Mouse (Mus musculus): ENCODE results near the gene Ttc16. TPM values are rescaled to one million over a fixed set of nuclear protein-coding genes. Genes with fewer than 3 reads are reported as not detected.
A peak's percentile ranks its signal among the peaks of the same experiment; 100 is the strongest.

The Ttc16 gene
- polyA plus RNA-seq, 1 experiment from 2014 or later = 0.34 TPM

DNA sequence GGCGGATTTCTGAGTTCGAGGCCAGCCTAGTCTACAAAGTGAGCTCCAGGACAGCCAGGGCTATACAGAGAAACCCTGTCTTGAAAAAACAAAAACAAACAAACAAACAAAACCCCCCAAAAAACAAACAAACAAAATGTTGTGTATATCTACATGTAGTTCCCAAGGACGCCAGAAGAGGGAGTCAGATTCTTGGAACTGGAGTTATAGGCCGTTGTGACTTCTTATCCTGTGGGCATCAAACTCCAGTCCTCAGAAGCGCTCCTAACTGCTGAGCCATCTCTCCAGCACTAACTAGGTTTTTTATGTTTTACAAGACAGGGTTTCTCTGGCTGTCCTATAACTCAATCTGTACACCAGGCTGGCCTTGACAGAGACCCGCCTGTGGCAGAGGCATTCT, 11.7 kb upstream of the Ttc16 start:
- Histone ChIP-seq H3K36me3 (ENCODE audit: control insufficient read depth, insufficient read depth, low read length) (no peaks in the 10 kb centered on the region), H3K4me3 (ENCODE audit: low read length) (no peak overlapping the region), H3K27ac (ENCODE audit: low read length) (no peak overlapping the region), H3K4me2 (ENCODE audit: low read depth, low read length) (no peak overlapping the region), H3K4me1 (ENCODE audit: control insufficient read depth, insufficient read depth, low read length) (peaks cover 4% of the 10 kb centered on the region; the same call in 1 of the 2 replicates), H3K9ac (ENCODE audit: low read depth, low read length) (no peak overlapping the region), H3K9me3 (ENCODE audit: control insufficient read depth, low read length) (no peaks in the 10 kb centered on the region), H3K27me3 (replicated peaks; ENCODE audit: control insufficient read depth, insufficient read depth, low read length) (no peaks in the 10 kb centered on the region)
- no peak for ATAC-seq
- 66% methylated on average over 6 of the region's 6 CpGs for WGBS

- H3K9ac ChIP-seq (ENCODE audit: low read depth, low read length) = no peak within 1 kb of the TSS
- H3K36me3 ChIP-seq (ENCODE audit: control insufficient read depth, insufficient read depth, low read length) = no peaks in the 10 kb centered on the region
- no peak within 1 kb of the TSS for H3K27ac ChIP-seq (ENCODE audit: low read length)
- peaks cover 4% of the 10 kb centered on the region; the same call in 1 of the 2 replicates for H3K4me1 ChIP-seq (ENCODE audit: control insufficient read depth, insufficient read depth, low read length)
- H3K27me3 ChIP-seq (replicated peaks; ENCODE audit: control insufficient read depth, insufficient read depth, low read length) = no peaks in the 10 kb centered on the region
- no peak within 1 kb of the TSS for H3K4me3 ChIP-seq (ENCODE audit: low read length)
- H3K4me2 ChIP-seq (ENCODE audit: low read depth, low read length) = no peak within 1 kb of the TSS
- WGBS = 68% methylated on average over 4 of the region's 4 CpGs
- ATAC-seq = no peak
- no peaks in the 10 kb centered on the region for H3K9me3 ChIP-seq (ENCODE audit: control insufficient read depth, low read length)
These were observed 8.7 kb upstream of the Ttc16 start, which contains the start of gene Cfap157 for GRCm38 (mm10) chr2:32784048-32784681. Cfap157 (minus strand) TSS chr2:32784428.

- H3K36me3 ChIP-seq (ENCODE audit: control insufficient read depth, insufficient read depth, low read length) = no peaks in the 10 kb centered on the region
- no peak overlapping the region for H3K4me2 ChIP-seq (ENCODE audit: low read depth, low read length)
- no peaks in the 10 kb centered on the region for H3K9me3 ChIP-seq (ENCODE audit: control insufficient read depth, low read length)
- H3K27me3 ChIP-seq (replicated peaks; ENCODE audit: control insufficient read depth, insufficient read depth, low read length) = no peaks in the 10 kb centered on the region
- 70% methylated on average over 6 of the region's 6 CpGs for WGBS
- no peak overlapping the region for H3K9ac ChIP-seq (ENCODE audit: low read depth, low read length)
- H3K27ac ChIP-seq (ENCODE audit: low read length) = no peak overlapping the region
- peaks cover 4% of the 10 kb centered on the region; the same call in 1 of the 2 replicates for H3K4me1 ChIP-seq (ENCODE audit: control insufficient read depth, insufficient read depth, low read length)
- ATAC-seq = no peak
- H3K4me3 ChIP-seq (ENCODE audit: low read length) = no peak overlapping the region
These were observed 6.3 kb upstream of the Ttc16 start for GRCm38 (mm10) chr2:32781710-32782109.

- WGBS = 93% methylated on average over 6 of the region's 6 CpGs
- H3K27ac ChIP-seq (ENCODE audit: low read length) = no peak overlapping the region
- H3K27me3 ChIP-seq (replicated peaks; ENCODE audit: control insufficient read depth, insufficient read depth, low read length) = no peaks in the 10 kb centered on the region
- no peak overlapping the region for H3K4me3 ChIP-seq (ENCODE audit: low read length)
- H3K9me3 ChIP-seq (ENCODE audit: control insufficient read depth, low read length) = no peaks in the 10 kb centered on the region
- H3K4me1 ChIP-seq (ENCODE audit: control insufficient read depth, insufficient read depth, low read length) = peaks cover 15% of the 10 kb centered on the region
- H3K9ac ChIP-seq (ENCODE audit: low read depth, low read length) = no peak overlapping the region
- no peaks in the 10 kb centered on the region for H3K36me3 ChIP-seq (ENCODE audit: control insufficient read depth, insufficient read depth, low read length)
- H3K4me2 ChIP-seq (ENCODE audit: low read depth, low read length) = no peak overlapping the region
- no peak for ATAC-seq
These were observed 4.3 kb upstream of the Ttc16 start for GRCm38 (mm10) chr2:32779714-32780113.

- no peak overlapping the region for H3K9ac ChIP-seq (ENCODE audit: low read depth, low read length)
- WGBS = 23% methylated on average over 8 of the region's 8 CpGs
- H3K27ac ChIP-seq (ENCODE audit: low read length) = no peak overlapping the region
- no peak overlapping the region for H3K4me3 ChIP-seq (ENCODE audit: low read length)
- ATAC-seq = no peak
- no peaks in the 10 kb centered on the region for H3K36me3 ChIP-seq (ENCODE audit: control insufficient read depth, insufficient read depth, low read length)
- no peaks in the 10 kb centered on the region for H3K27me3 ChIP-seq (replicated peaks; ENCODE audit: control insufficient read depth, insufficient read depth, low read length)
- no peaks in the 10 kb centered on the region for H3K9me3 ChIP-seq (ENCODE audit: control insufficient read depth, low read length)
- H3K4me1 ChIP-seq (ENCODE audit: control insufficient read depth, insufficient read depth, low read length) = peaks cover 15% of the 10 kb centered on the region
- no peak overlapping the region for H3K4me2 ChIP-seq (ENCODE audit: low read depth, low read length)
These were observed 3.7 kb upstream of the Ttc16 start for GRCm38 (mm10) chr2:32779131-32779530.

GRCm38 (mm10) chr2:32778081-32778480, 2.6 kb upstream of the Ttc16 start:
- WGBS = 92% methylated on average over 6 of the region's 6 CpGs
- Histone ChIP-seq H3K4me2 (ENCODE audit: low read depth, low read length) (no peak overlapping the region), H3K4me1 (ENCODE audit: control insufficient read depth, insufficient read depth, low read length) (peaks cover 13% of the 10 kb centered on the region), H3K9ac (ENCODE audit: low read depth, low read length) (no peak overlapping the region), H3K27ac (ENCODE audit: low read length) (no peak overlapping the region), H3K36me3 (ENCODE audit: control insufficient read depth, insufficient read depth, low read length) (no peaks in the 10 kb centered on the region), H3K27me3 (replicated peaks; ENCODE audit: control insufficient read depth, insufficient read depth, low read length) (no peaks in the 10 kb centered on the region), H3K9me3 (ENCODE audit: control insufficient read depth, low read length) (no peaks in the 10 kb centered on the region), H3K4me3 (ENCODE audit: low read length) (no peak overlapping the region)
- no peak for ATAC-seq

DNA sequence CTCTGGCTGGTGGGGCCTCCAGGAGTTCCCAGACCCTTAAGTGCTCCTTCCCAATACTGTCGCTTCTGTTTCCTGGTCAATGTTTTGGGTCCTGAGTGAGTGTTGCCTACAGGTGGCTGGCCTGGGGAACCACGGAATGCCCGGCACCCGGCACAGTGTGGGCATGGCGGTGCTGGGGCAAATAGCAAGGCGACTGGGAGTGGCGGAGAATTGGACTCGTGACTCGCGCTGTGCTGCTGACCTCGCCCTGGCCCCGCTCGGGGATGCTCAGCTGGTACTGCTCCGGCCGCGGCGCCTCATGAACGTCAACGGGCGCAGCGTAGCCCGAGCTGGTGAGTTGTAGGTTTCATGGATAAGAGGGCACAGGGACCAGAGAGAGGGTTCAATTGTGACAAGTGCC, 759 bp upstream of the Ttc16 start:
- WGBS = 24% methylated on average over 22 of the region's 22 CpGs
- no peak for ATAC-seq
- no peaks in the 10 kb centered on the region for H3K27me3 ChIP-seq (replicated peaks; ENCODE audit: control insufficient read depth, insufficient read depth, low read length)
- H3K4me3 ChIP-seq (ENCODE audit: low read length) = peak overlapping the region; percentile 64
- H3K27ac ChIP-seq (ENCODE audit: low read length) = no peak overlapping the region
- H3K9me3 ChIP-seq (ENCODE audit: control insufficient read depth, low read length) = no peaks in the 10 kb centered on the region
- H3K36me3 ChIP-seq (ENCODE audit: control insufficient read depth, insufficient read depth, low read length) = no peaks in the 10 kb centered on the region
- peak overlapping the region; percentile 67 for H3K9ac ChIP-seq (ENCODE audit: low read depth, low read length)
- H3K4me1 ChIP-seq (ENCODE audit: control insufficient read depth, insufficient read depth, low read length) = peaks cover 17% of the 10 kb centered on the region
- peak overlapping the region; percentile 93 for H3K4me2 ChIP-seq (ENCODE audit: low read depth, low read length)

DNA sequence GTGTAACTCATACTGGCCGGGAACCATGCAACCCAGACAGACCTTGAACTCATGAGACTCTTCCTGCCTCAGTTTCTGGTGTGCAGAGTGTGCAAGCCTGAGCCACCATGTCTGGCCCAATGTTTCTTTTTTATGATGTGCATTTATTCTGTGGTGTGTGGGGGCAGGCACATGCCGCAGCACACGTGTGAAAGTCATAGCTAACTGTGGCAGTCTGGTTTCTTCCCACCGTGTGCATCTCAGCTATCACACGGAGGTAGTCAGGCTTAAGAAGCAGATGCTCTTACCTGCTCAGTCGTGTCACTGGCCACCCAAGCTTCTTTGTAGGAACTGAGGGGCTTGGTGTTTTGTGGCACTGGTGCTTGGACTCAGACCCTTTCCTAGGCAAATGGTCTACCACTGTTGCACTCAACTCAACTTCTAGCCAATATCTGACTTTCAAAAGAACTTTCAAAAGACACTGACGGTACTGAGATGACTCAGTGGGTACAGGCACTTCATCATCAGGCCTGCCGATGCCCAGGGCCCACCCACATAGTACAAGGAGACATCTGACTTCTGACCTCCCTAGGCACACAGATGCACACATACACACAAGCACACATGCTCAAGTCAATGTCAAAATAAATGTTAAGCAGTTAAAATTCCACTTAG, 2.7 kb downstream of the Ttc16 start:
- Histone ChIP-seq H3K9ac (ENCODE audit: low read depth, low read length) (no peak overlapping the region), H3K27me3 (replicated peaks; ENCODE audit: control insufficient read depth, insufficient read depth, low read length) (no peaks in the 10 kb centered on the region), H3K9me3 (ENCODE audit: control insufficient read depth, low read length) (no peaks in the 10 kb centered on the region), H3K4me2 (ENCODE audit: low read depth, low read length) (no peak overlapping the region), H3K27ac (ENCODE audit: low read length) (no peak overlapping the region), H3K4me1 (ENCODE audit: control insufficient read depth, insufficient read depth, low read length) (peaks cover 19% of the 10 kb centered on the region), H3K36me3 (ENCODE audit: control insufficient read depth, insufficient read depth, low read length) (no peaks in the 10 kb centered on the region), H3K4me3 (ENCODE audit: low read length) (no peak overlapping the region)
- no peak for ATAC-seq
- WGBS = 81% methylated on average over 8 of the region's 8 CpGs

DNA sequence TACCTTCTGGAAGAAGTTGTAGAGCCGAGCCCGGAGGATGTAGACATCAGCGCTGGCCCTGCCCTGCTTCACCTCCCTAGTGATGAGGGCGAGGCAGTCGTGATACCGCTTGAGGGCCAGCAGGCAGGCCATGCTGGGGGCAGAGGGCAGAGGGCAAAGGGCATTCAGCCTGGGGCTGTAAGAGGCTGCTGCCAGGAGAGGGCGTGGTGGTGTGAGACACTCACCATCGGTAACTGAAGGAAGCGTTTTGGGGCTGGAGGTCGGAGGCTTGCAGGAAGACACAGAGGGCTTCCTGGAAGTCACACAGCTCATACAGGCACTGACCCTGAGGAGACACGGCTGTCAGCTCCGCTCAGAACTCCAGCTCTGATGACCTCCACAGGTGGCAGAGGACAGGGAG, 3.5 kb downstream of the Ttc16 start:
- H3K27me3 ChIP-seq (replicated peaks; ENCODE audit: control insufficient read depth, insufficient read depth, low read length) = no peaks in the 10 kb centered on the region
- H3K9me3 ChIP-seq (ENCODE audit: control insufficient read depth, low read length) = no peaks in the 10 kb centered on the region
- WGBS = 24% methylated on average over 12 of the region's 12 CpGs
- H3K4me3 ChIP-seq (ENCODE audit: low read length) = no peak overlapping the region
- no peak overlapping the region for H3K4me2 ChIP-seq (ENCODE audit: low read depth, low read length)
- 0 out of 2 replicates have a peak overlapping the region, but pooled peaks have one; percentile 6 for H3K9ac ChIP-seq (ENCODE audit: low read depth, low read length)
- H3K27ac ChIP-seq (ENCODE audit: low read length) = 0 out of 2 replicates have a peak overlapping the region, but pooled peaks have one; percentile 9
- H3K36me3 ChIP-seq (ENCODE audit: control insufficient read depth, insufficient read depth, low read length) = no peaks in the 10 kb centered on the region
- peaks cover 19% of the 10 kb centered on the region for H3K4me1 ChIP-seq (ENCODE audit: control insufficient read depth, insufficient read depth, low read length)
- ATAC-seq = no peak
